Mouse (Mus musculus) bone marrow, adult 2 months (tissue): ENCODE data around the gene Mettl26.

Experiments used
- CTCF ChIP-seq: fragments of 200-500 bp; IDR thresholded peaks from 2 replicates; pipeline ENCODE4 v1.5.1; 2011; ENCODE audit warnings: low read length, control low read depth; ENCODE audit not compliant: control insufficient read depth, insufficient read depth
- POLR2A ChIP-seq: fragments of 200-500 bp; IDR thresholded peaks from 2 replicates; pipeline ENCODE4 v1.6.1; 2011; ENCODE audit warnings: low read depth, mild to moderate bottlenecking, control low read depth, low read length, borderline replicate concordance; ENCODE audit not compliant: control insufficient read depth

GRCm38 (mm10) chr17:25900193-25900592, 25.3 kb downstream of the Mettl26 start:
- TF ChIP-seq POLR2A: no peak
- TF ChIP-seq CTCF: no peak
